ENCODE assay signal across 8 mouse cellular contexts in genomic region chr9:19621843-19622822, GRCm38 (mm10). TPM values are rescaled to one million over a fixed set of nuclear protein-coding genes. Genes with fewer than 3 reads are reported as not detected.
DNase-seq lines count a peak whose midpoint lies in the region; ATAC-seq and TF ChIP-seq lines count a peak whose summit lies in the region.

Gene Zfp317 (plus strand): TSS chr9:19622102.

- no peaks in the 10 kb centered on the region for H3K27me3 ChIP-seq in E14TG2a.4 (ENCODE audit: insufficient read depth, low read length)
- no peaks in the 10 kb centered on the region for H3K27me3 ChIP-seq in forebrain, embryonic 12.5 days
- H3K27me3 ChIP-seq in heart, postnatal 0 days (ENCODE audit: control insufficient read depth, insufficient read depth, low read length), result no peaks in the 10 kb centered on the region
- H3K27me3 ChIP-seq in liver, embryonic 16.5 days (ENCODE audit: control insufficient read depth, insufficient read depth, low read depth, low read length), result no peaks in the 10 kb centered on the region
- H3K27me3 ChIP-seq in neural tube, embryonic 13.5 days, result no peaks in the 10 kb centered on the region
- no peaks in the 10 kb centered on the region for H3K27me3 ChIP-seq in testis, adult 2 months (ENCODE audit: control insufficient read depth, insufficient read depth, low read length)

- TF ChIP-seq CTCF in E14TG2a.4 (conservative IDR thresholded peaks at IDR 0.05; ENCODE audit: low read length), result no peak
- TF ChIP-seq CTCF in heart, postnatal 0 days (IDR thresholded peaks at IDR 0.05; ENCODE audit: low read depth), result 0 out of 2 replicates have a peak, but pooled peaks have one; percentile 1
- no peak for TF ChIP-seq CTCF in testis, adult 2 months (IDR thresholded peaks at IDR 0.05; ENCODE audit: control insufficient read depth, insufficient read depth, insufficient replicate concordance, low read depth, low read length)

- WGBS in forebrain, embryonic 12.5 days, result 2% methylated on average over 35 of the region's 35 CpGs
- 1% methylated on average over 35 of the region's 35 CpGs for WGBS in heart, postnatal 0 days
- WGBS in liver, embryonic 16.5 days (ENCODE audit: insufficient replicate concordance), result under 1% methylated on average over 35 of the region's 35 CpGs
- WGBS in neural tube, embryonic 13.5 days, result 2% methylated on average over 35 of the region's 35 CpGs

- peaks cover 32% of the 10 kb centered on the region for H3K36me3 ChIP-seq in E14TG2a.4 (ENCODE audit: insufficient read depth, low read length)
- peaks cover 9% of the 10 kb centered on the region; the same call in 1 of the 2 replicates for H3K36me3 ChIP-seq in forebrain, embryonic 12.5 days (replicated peaks)
- H3K36me3 ChIP-seq in heart, postnatal 0 days (replicated peaks; ENCODE audit: control insufficient read depth, insufficient read depth, low read length), result no peaks in the 10 kb centered on the region
- no peaks in the 10 kb centered on the region for H3K36me3 ChIP-seq in liver, embryonic 16.5 days (ENCODE audit: control insufficient read depth, insufficient read depth)
- H3K36me3 ChIP-seq in neural tube, embryonic 13.5 days, result peaks cover 11% of the 10 kb centered on the region; the same call in 1 of the 2 replicates
- H3K36me3 ChIP-seq in testis, adult 2 months (ENCODE audit: control insufficient read depth, insufficient read depth, low read length), result no peaks in the 10 kb centered on the region

- no peaks in the 10 kb centered on the region for H3K9me3 ChIP-seq in E14TG2a.4 (ENCODE audit: low read length)
- H3K9me3 ChIP-seq in forebrain, embryonic 12.5 days, result no peaks in the 10 kb centered on the region
- H3K9me3 ChIP-seq in heart, postnatal 0 days (replicated peaks; ENCODE audit: control insufficient read depth, low read length), result no peaks in the 10 kb centered on the region
- no peaks in the 10 kb centered on the region for H3K9me3 ChIP-seq in liver, embryonic 16.5 days (replicated peaks; ENCODE audit: control insufficient read depth, low read length)
- no peaks in the 10 kb centered on the region for H3K9me3 ChIP-seq in neural tube, embryonic 13.5 days

- ATAC-seq in forebrain, embryonic 12.5 days (ENCODE audit: low FRiP score), result peak; percentile 97
- peak; percentile 96 for ATAC-seq in heart, postnatal 0 days (ENCODE audit: insufficient read depth, low read depth)
- peak; percentile 94 for ATAC-seq in liver, embryonic 16.5 days (ENCODE audit: low read depth)
- peak; percentile 99 for ATAC-seq in neural tube, embryonic 13.5 days (ENCODE audit: low read depth)

- H3K9ac ChIP-seq in forebrain, embryonic 12.5 days, result peak within 1 kb of the TSS; percentile 54; the same call in 1 of the 2 replicates
- H3K9ac ChIP-seq in heart, postnatal 0 days (replicated peaks; ENCODE audit: low read depth, low read length), result peak within 1 kb of the TSS; percentile 55
- H3K9ac ChIP-seq in liver, embryonic 16.5 days (ENCODE audit: low read depth, low read length), result peak within 1 kb of the TSS; percentile 69
- H3K9ac ChIP-seq in neural tube, embryonic 13.5 days, result peak within 1 kb of the TSS; percentile 67

- H3K4me2 ChIP-seq in forebrain, embryonic 12.5 days, result peak within 1 kb of the TSS; percentile 46
- peak within 1 kb of the TSS; percentile 71 for H3K4me2 ChIP-seq in heart, postnatal 0 days (ENCODE audit: low read depth, low read length)
- H3K4me2 ChIP-seq in liver, embryonic 16.5 days (ENCODE audit: low read depth, low read length), result peak within 1 kb of the TSS; percentile 58
- peak within 1 kb of the TSS; percentile 54 for H3K4me2 ChIP-seq in neural tube, embryonic 13.5 days

- H3K4me1 ChIP-seq in E14TG2a.4 (replicated peaks; ENCODE audit: low read depth, low read length), result peaks cover 3% of the 10 kb centered on the region; the same call in 1 of the 2 replicates
- H3K4me1 ChIP-seq in forebrain, embryonic 12.5 days, result no peaks in the 10 kb centered on the region
- no peaks in the 10 kb centered on the region for H3K4me1 ChIP-seq in heart, postnatal 0 days (ENCODE audit: control insufficient read depth, insufficient read depth)
- H3K4me1 ChIP-seq in liver, embryonic 16.5 days (ENCODE audit: control insufficient read depth, low read depth, low read length), result no peaks in the 10 kb centered on the region
- H3K4me1 ChIP-seq in neural tube, embryonic 13.5 days (replicated peaks), result no peaks in the 10 kb centered on the region
- H3K4me1 ChIP-seq in testis, adult 2 months (ENCODE audit: control insufficient read depth, insufficient read depth, low read length), result no peaks in the 10 kb centered on the region

- peak within 1 kb of the TSS; percentile 85 for H3K27ac ChIP-seq in forebrain, embryonic 12.5 days
- peak within 1 kb of the TSS; percentile 87 for H3K27ac ChIP-seq in heart, postnatal 0 days (ENCODE audit: low read depth)
- peak within 1 kb of the TSS; percentile 87 for H3K27ac ChIP-seq in liver, embryonic 16.5 days (ENCODE audit: low read length)
- H3K27ac ChIP-seq in neural tube, embryonic 13.5 days (replicated peaks), result peak within 1 kb of the TSS; percentile 83
- peak within 1 kb of the TSS; percentile 88 for H3K27ac ChIP-seq in testis, adult 2 months (ENCODE audit: control insufficient read depth, insufficient read depth, low read depth, low read length)

- TF ChIP-seq EP300 in heart, postnatal 0 days (IDR thresholded peaks at IDR 0.05; ENCODE audit: low read depth), result peak; percentile 85

- H3K4me3 ChIP-seq in E14TG2a.4 (replicated peaks; ENCODE audit: low read length), result peak within 1 kb of the TSS; percentile 90
- peak within 1 kb of the TSS; percentile 54 for H3K4me3 ChIP-seq in forebrain, embryonic 12.5 days (replicated peaks)
- peak within 1 kb of the TSS; percentile 60 for H3K4me3 ChIP-seq in heart, postnatal 0 days (ENCODE audit: low read depth, low read length)
- H3K4me3 ChIP-seq in liver, embryonic 16.5 days (ENCODE audit: low read depth, low read length), result peak within 1 kb of the TSS; percentile 71
- peak within 1 kb of the TSS; percentile 50 for H3K4me3 ChIP-seq in neural tube, embryonic 13.5 days
- H3K4me3 ChIP-seq in testis, adult 2 months (ENCODE audit: control insufficient read depth, low read depth, low read length), result peak within 1 kb of the TSS; percentile 98

- peak; percentile 95 for DNase-seq in c-Kit-positive CD71-positive TER-119-positive erythroid progenitor cells, embryonic 14.5 days (ENCODE audit: low spot score)
- peak; percentile 100 for DNase-seq in heart, postnatal 0 days (ENCODE audit: low spot score)
- peak; percentile 84 to 90 for DNase-seq in kidney, postnatal 4 days

- peak; percentile 50 for TF ChIP-seq POLR2A in testis, adult 2 months (IDR thresholded peaks at IDR 0.05; ENCODE audit: control insufficient read depth, low read depth, low read length)

RNA-seq across cellular contexts. Expression of gene Zfp317, which starts in this region (rescaled TPM):
- polyA plus RNA-seq in forebrain, embryonic 12.5 days (2016; fragmentation: Nextera tagmentation; extraction: Ambion mirVana), result 47.1 and 49.6 TPM in 2 replicates
- total RNA-seq in heart, postnatal 0 days (2014; rRNA removed; ENCODE audit: low replicate concordance), result 10.6 and 22.8 TPM in 2 replicates
- polyA plus RNA-seq in heart, postnatal 0 days (2015; fragmentation: Nextera tagmentation; extraction: Ambion mirVana), result 11.5 and 12.0 TPM in 2 replicates
- 6.9 and 7.4 TPM in 2 replicates for polyA plus RNA-seq in liver, embryonic 16.5 days (2015; fragmentation: Nextera tagmentation; extraction: Ambion mirVana)
- 36.8 and 37.5 TPM in 2 replicates for polyA plus RNA-seq in neural tube, embryonic 13.5 days (2015; fragmentation: Nextera tagmentation; extraction: Ambion mirVana)
- polyA plus RNA-seq in testis, adult 2 months (2012; rRNA removed), result 10.6 and 10.7 TPM in 2 replicates

Comparison
In these comparisons a context has a peak if more than half of its experiments do, and no peak if none do; other contexts are left out.
1. Peak in every context shown above with its lines: DNase-seq, ATAC-seq, H3K4me3 ChIP-seq and H3K27ac ChIP-seq.